Mouse (Mus musculus) brain, embryonic 14.5 days (tissue): ENCODE results near the gene Gm20517.

Experiments used
- CTCF ChIP-seq: fragments of 200-500 bp; IDR thresholded peaks from 2 replicates; pipeline ENCODE4 v1.5.1; 2012; ENCODE audit warnings: inconsistent platforms, mild to moderate bottlenecking, moderate library complexity, borderline replicate concordance; ENCODE audit not compliant: insufficient read depth, insufficient read length; ENCODE audit errors: extremely low read depth
- POLR2A ChIP-seq: fragments of 200-500 bp; IDR thresholded peaks from 2 replicates; pipeline ENCODE4 v1.6.1; 2012; ENCODE audit warnings: mild to moderate bottlenecking, inconsistent platforms, borderline replicate concordance; ENCODE audit not compliant: poor library complexity, insufficient read depth, insufficient read length, severe bottlenecking; ENCODE audit errors: extremely low read depth

- TF ChIP-seq POLR2A (no peak), CTCF (no peak)
Measured at GRCm38 (mm10) chr17:47682836-47683235, 71.4 kb downstream of the Gm20517 start.
